Mouse (Mus musculus) liver, embryonic 16.5 days (tissue): ENCODE measurements at regions not wholly inside any gene's neighbourhood (a gene's known extent, or its start where the extent isn't known, plus 50 kb on each side); places are given as distances from the start of the nearest gene placed in this dataset.

Source experiments
- ATAC-seq: fragments of 200-750 bp; cut with Nextera tagmentation; 2 replicates; pipeline ENCODE4 v1.8.0; 2017; ENCODE audit warnings: low read depth, mild to moderate bottlenecking, moderate number of reproducible peaks, moderate library complexity
- H3K27ac ChIP-seq: fragments of 300-500 bp; sonication (generic); 2 replicates; pipeline ENCODE4 v1.5.1; 2014; ENCODE audit warnings: mild to moderate bottlenecking, low read length
- H3K27me3 ChIP-seq: fragments of 300-500 bp; sonication (generic); 2 replicates; pipeline ENCODE4 v1.6.1; 2014; ENCODE audit warnings: low read depth, low read length, mixed read lengths; ENCODE audit not compliant: control insufficient read depth, insufficient read depth
- H3K36me3 ChIP-seq: fragments of 300-500 bp; sonication (generic); 2 replicates; pipeline ENCODE4 v1.6.1; 2014; ENCODE audit warnings: mild to moderate bottlenecking; ENCODE audit not compliant: control insufficient read depth, insufficient read depth
- H3K4me1 ChIP-seq: fragments of 300-500 bp; sonication (generic); 2 replicates; pipeline ENCODE4 v1.6.1; 2014; ENCODE audit warnings: low read depth, low read length, mixed read lengths; ENCODE audit not compliant: control insufficient read depth
- H3K4me2 ChIP-seq: fragments of 300-500 bp; sonication (generic); 2 replicates; pipeline ENCODE4 v1.6.1; 2014; ENCODE audit warnings: low read depth, low read length, mixed read lengths
- H3K4me3 ChIP-seq: fragments of 300-500 bp; sonication (generic); 2 replicates; pipeline ENCODE4 v1.5.1; 2014; ENCODE audit warnings: low read depth, mild to moderate bottlenecking, low read length
- H3K9ac ChIP-seq: fragments of 300-500 bp; sonication (generic); 2 replicates; pipeline ENCODE4 v1.6.1; 2014; ENCODE audit warnings: low read depth, low read length
- H3K9me3 ChIP-seq: fragments of 300-500 bp; sonication (generic); replicated peaks from 2 replicates; pipeline ENCODE4 v1.6.1; 2016; ENCODE audit warnings: low read length; ENCODE audit not compliant: control insufficient read depth
- WGBS: fragments of 180-500 bp; shearing (Covaris S2); extraction: QIAGEN DNeasy Blood & Tissue Kit; methylation state at CpG from one replicate; pipeline ENCODE4 v1.1.7; 2014; ENCODE audit not compliant: insufficient replicate concordance; 5-methylcytosine and 5-hydroxymethylcytosine counted together

DNA sequence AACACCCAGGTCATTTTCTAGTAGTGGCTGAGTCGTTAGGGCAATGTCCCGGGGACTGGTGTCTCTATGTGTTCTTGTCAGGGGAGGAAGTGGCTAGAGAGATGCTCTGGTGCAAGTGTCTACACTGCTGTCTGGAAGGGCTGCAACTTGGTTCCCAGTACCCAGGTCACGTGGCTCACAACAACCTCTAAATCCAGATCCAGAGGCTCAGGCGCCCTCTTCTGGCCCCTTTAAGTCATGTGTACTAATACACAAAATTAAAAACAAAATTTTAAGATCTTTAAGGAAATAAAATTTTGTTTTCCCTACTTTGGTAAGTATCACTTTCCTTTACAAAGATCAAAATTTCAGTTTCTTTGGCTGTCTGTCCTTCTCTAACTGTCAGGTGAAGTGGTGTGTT is 169.4 kb downstream of the Bcl11a start:
- Histone ChIP-seq H3K27me3 (no peaks in the 10 kb centered on the region), H3K4me3 (no peak overlapping the region), H3K9me3 (no peaks in the 10 kb centered on the region), H3K36me3 (no peaks in the 10 kb centered on the region), H3K27ac (no peak overlapping the region), H3K4me2 (no peak overlapping the region), H3K4me1 (no peaks in the 10 kb centered on the region; the same call in 1 of the 2 replicates), H3K9ac (no peak overlapping the region)
- 77% methylated on average over 4 of the region's 4 CpGs for WGBS
- ATAC-seq = no peak

DNA sequence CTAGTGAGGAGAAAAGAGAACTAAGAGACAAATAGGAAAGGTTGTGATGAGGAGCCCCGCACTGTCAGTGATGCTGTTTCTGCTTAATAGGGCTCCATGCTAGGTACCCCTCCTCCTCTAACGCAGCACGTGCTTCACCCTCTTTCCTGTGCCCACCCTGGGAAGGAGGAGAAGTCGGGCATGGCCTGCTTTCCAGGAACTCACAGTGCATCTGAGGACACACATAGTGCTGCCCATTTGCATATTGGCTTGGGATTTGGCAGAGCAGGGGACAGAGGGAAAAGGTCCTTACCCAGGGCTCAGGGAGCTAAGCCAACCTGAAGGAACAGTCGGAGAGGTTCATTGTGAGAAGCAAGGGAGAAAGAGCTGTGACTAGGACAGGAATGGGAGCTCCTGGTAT is 173.7 kb downstream of the Bcl11a start:
- no peak for ATAC-seq
- Histone ChIP-seq H3K27ac (no peak overlapping the region), H3K4me3 (no peak overlapping the region), H3K9ac (no peak overlapping the region), H3K4me1 (no peaks in the 10 kb centered on the region), H3K27me3 (no peaks in the 10 kb centered on the region), H3K9me3 (no peaks in the 10 kb centered on the region), H3K4me2 (no peak overlapping the region), H3K36me3 (no peaks in the 10 kb centered on the region)
- WGBS = 45% methylated on average over 5 of the region's 5 CpGs

DNA sequence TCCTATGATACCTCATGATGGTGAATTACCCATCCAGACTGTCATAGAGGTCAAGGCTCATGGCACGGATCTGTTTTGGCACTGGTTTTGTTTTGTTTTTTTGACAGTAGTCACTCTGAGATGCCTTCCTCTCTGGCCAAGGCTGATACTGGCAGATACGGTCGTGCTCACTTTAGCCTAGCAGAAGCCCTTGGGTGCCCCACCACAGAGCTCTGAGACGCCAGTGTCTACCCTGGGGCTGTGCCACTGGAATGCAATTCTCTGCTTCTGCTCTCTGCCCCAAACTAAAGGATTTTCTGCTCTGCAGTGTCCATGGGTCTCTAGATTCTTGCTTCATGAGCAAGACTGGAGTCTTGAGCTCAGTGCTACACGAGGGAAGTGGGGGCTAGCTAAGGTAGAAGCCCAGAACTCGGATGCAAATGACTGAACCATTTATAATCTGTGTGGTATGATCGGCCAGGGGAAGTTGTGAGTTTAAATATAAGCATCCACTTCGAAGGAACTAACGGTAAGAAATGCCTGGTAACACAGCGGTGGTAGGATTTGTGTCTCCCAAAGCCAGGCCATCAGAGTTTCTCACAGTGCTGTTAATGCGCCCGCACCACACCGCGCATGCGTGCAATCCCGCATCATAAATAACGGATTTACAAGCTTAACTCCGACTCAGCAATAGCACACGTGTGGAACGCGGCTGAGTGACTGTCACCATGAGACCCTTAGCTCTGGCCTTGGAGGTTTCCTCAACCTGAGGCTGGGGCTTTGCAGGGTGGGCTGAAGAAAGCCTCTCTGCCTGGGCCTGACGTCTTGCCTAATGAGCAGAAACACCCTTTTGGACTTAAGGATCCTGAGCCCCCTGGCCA is 177.6 kb downstream of the Bcl11a start:
- no peaks in the 10 kb centered on the region for H3K36me3 ChIP-seq
- 64% methylated on average over 22 of the region's 22 CpGs for WGBS
- no peak overlapping the region for H3K27ac ChIP-seq
- H3K27me3 ChIP-seq = no peaks in the 10 kb centered on the region
- ATAC-seq = no peak
- H3K9ac ChIP-seq = no peak overlapping the region
- no peak overlapping the region for H3K4me2 ChIP-seq
- no peak overlapping the region for H3K4me3 ChIP-seq
- no peaks in the 10 kb centered on the region for H3K9me3 ChIP-seq
- no peaks in the 10 kb centered on the region for H3K4me1 ChIP-seq

DNA sequence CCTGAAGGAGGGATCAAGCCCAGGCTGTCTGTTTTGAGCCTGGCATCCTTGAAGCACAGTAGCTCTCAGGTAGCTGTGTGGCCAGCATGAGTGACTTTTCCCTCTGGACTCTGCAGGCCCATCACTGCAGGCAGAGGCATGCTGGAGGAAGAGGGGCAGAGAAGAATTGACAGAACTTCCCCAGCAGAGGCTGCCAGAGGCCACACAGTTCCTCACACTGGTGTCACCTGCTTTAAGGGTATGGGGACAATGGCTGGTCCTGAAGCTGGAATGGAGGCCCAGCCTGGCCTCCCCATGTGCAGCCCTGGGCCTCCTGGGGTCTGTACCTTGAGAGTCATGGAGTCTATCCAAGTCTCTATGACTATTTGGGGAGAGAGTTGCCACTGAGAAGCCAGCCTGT is 179.9 kb downstream of the Bcl11a start:
- H3K27ac ChIP-seq = no peak overlapping the region
- H3K4me3 ChIP-seq = no peak overlapping the region
- no peaks in the 10 kb centered on the region for H3K36me3 ChIP-seq
- H3K4me2 ChIP-seq = no peak overlapping the region
- no peak for ATAC-seq
- no peaks in the 10 kb centered on the region for H3K9me3 ChIP-seq
- no peaks in the 10 kb centered on the region for H3K27me3 ChIP-seq
- H3K9ac ChIP-seq = no peak overlapping the region
- H3K4me1 ChIP-seq = no peaks in the 10 kb centered on the region

DNA sequence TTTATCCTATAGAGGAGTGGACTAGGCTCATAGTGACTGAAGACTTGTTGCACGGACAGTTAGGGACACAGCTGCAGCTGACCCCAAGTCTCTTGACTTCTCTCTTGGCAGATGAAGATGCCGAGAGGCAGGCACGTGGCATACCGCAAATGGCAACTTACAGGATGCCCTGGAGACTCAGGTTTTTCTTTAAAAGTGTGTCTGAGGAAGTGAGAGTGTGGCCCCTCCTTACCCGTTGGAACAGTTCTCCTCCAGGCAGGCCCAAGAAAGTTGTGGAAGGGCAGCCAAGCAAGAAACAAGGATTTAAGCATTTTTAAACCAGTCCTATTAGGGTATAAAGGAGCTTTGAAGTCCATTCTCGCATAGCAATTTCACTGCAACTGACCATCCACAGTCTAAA is 180.5 kb downstream of the Bcl11a start:
- no peak overlapping the region for H3K4me3 ChIP-seq
- H3K27me3 ChIP-seq = no peaks in the 10 kb centered on the region
- H3K4me1 ChIP-seq = no peaks in the 10 kb centered on the region
- H3K36me3 ChIP-seq = no peaks in the 10 kb centered on the region
- no peaks in the 10 kb centered on the region for H3K9me3 ChIP-seq
- no peak for ATAC-seq
- no peak overlapping the region for H3K4me2 ChIP-seq
- H3K9ac ChIP-seq = no peak overlapping the region
- H3K27ac ChIP-seq = no peak overlapping the region
- WGBS = 59% methylated on average over 6 of the region's 6 CpGs

DNA sequence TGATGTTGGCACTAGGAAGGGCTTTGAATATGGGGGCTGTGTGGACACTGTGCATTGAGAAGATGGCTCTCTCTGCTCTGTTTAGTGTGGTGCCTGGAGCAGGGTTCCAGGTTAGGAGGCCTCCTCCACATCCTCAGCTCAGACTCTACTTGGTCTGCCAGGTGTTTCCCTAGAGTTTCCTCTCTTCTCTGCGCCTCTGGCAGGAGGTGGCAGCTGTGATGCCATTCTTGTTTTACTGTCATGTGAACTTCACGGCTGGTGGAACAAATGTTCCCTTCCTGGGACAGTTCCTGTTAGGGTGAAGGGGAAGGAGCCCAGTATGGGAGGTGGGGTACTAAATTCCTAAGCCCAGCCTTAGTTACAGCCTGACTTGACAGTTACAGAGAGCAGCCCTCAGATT is 181.8 kb downstream of the Bcl11a start:
- Histone ChIP-seq H3K36me3 (no peaks in the 10 kb centered on the region), H3K4me1 (no peaks in the 10 kb centered on the region), H3K9ac (no peak overlapping the region), H3K4me2 (no peak overlapping the region), H3K27me3 (no peaks in the 10 kb centered on the region), H3K9me3 (no peaks in the 10 kb centered on the region), H3K4me3 (no peak overlapping the region), H3K27ac (no peak overlapping the region)
- 38% methylated on average over 2 of the region's 2 CpGs for WGBS
- no peak for ATAC-seq

DNA sequence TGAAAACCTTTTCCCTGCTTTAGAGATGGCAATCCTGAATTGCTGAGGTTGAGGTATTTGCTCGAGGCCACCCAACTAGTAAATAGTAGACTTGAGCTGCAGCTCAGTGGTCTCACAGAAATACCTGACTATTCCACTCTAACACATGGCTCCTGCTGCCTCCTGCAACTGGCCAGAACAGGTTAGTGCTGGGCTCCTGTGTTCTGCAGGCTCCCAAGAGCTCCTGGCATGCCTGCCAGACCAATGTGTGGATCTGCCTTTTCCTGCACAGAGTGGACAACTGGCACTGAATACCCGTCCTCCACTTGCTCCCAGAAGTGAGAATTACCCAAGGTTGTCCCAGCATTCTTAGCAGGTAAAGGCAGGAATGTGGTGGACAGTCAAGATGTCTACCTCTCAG is 191.2 kb downstream of the Bcl11a start:
- no peaks in the 10 kb centered on the region for H3K4me1 ChIP-seq
- no peak overlapping the region for H3K4me3 ChIP-seq
- H3K4me2 ChIP-seq = no peak overlapping the region
- H3K27ac ChIP-seq = no peak overlapping the region
- H3K27me3 ChIP-seq = no peaks in the 10 kb centered on the region
- no peak overlapping the region for H3K9ac ChIP-seq
- 52% methylated on average over 2 of the region's 2 CpGs for WGBS
- H3K36me3 ChIP-seq = no peaks in the 10 kb centered on the region
- ATAC-seq = no peak
- H3K9me3 ChIP-seq = no peaks in the 10 kb centered on the region

DNA sequence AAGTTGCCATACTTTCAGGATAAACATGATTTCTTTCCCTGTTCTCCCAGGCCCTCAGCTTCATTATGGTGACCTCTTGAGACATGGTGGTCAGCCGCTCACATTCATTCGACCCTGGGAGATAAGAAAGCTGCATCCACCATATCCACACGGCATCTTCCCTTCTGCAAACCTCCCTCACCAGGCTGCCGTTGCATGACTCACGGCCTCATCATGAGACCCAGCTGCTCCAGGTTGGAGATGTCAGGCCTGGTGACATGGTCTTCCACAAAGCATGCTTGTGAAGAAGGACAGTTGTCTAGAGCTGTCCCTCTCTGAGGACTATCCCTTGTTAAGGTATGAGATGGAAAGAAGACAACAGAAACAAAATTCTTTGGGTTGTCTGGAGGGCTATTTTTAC is 203.8 kb downstream of the Bcl11a start:
- WGBS = 50% methylated on average over 5 of the region's 5 CpGs
- no peak overlapping the region for H3K4me2 ChIP-seq
- H3K9ac ChIP-seq = no peak overlapping the region
- H3K27ac ChIP-seq = no peak overlapping the region
- no peaks in the 10 kb centered on the region for H3K36me3 ChIP-seq
- ATAC-seq = no peak
- no peaks in the 10 kb centered on the region for H3K9me3 ChIP-seq
- H3K4me3 ChIP-seq = no peak overlapping the region
- no peaks in the 10 kb centered on the region for H3K4me1 ChIP-seq
- no peaks in the 10 kb centered on the region for H3K27me3 ChIP-seq

DNA sequence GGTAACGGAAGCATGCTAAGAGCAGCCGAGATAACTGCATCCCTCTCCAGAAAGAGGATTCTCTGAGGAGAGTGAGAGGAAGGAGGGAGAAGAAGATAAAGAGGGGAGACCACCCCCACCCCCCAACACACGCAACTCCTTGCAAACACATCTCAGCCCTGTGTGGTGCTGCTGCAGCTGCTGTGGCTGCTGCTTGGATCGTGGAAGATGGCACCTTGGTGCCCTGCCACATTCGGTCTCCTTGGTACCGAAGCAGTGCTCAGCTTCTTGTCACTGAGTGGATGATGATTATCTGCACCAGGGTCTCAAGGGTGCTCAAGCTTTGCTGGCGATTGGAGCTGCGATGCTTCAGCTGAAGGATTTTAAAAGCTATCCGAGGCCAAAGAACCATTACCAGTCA is 204.7 kb downstream of the Bcl11a start:
- ATAC-seq = no peak
- 51% methylated on average over 9 of the region's 9 CpGs for WGBS
- Histone ChIP-seq H3K4me1 (no peaks in the 10 kb centered on the region), H3K4me3 (no peak overlapping the region), H3K4me2 (no peak overlapping the region), H3K9ac (no peak overlapping the region), H3K9me3 (no peaks in the 10 kb centered on the region), H3K36me3 (no peaks in the 10 kb centered on the region), H3K27ac (no peak overlapping the region), H3K27me3 (no peaks in the 10 kb centered on the region)
